Mouse (Mus musculus) stomach, postnatal 0 days (tissue): ENCODE measurements around the gene Lrrc8d. TPM values are rescaled to one million over a fixed set of nuclear protein-coding genes. Genes with fewer than 3 reads are reported as not detected.

ENCODE experiments used
- ATAC-seq: fragments of 200-750 bp; cut with Nextera tagmentation; 2 replicates; pipeline ENCODE4 v1.8.0; 2017; ENCODE audit not compliant: low FRiP score, low TSS enrichment
- DNase-seq: peaks from one replicate; pipeline ENCODE4 v3.0.0-alpha.2; 2016; ENCODE audit warnings: low spot score
- H3K27ac ChIP-seq: fragments of 300-500 bp; sonication (generic); replicated peaks from 2 replicates; pipeline ENCODE4 v1.5.1; 2014; ENCODE audit warnings: mild to moderate bottlenecking, control low read depth
- H3K27me3 ChIP-seq: fragments of 300-500 bp; sonication (generic); 2 replicates; pipeline ENCODE4 v1.6.1; 2014; ENCODE audit warnings: low read length; ENCODE audit not compliant: control insufficient read depth, insufficient read depth
- H3K36me3 ChIP-seq: fragments of 300-500 bp; sonication (generic); 2 replicates; pipeline ENCODE4 v1.6.1; 2014; ENCODE audit warnings: low read length, mixed read lengths; ENCODE audit not compliant: control insufficient read depth, insufficient read depth
- H3K4me1 ChIP-seq: fragments of 300-500 bp; sonication (generic); replicated peaks from 2 replicates; pipeline ENCODE4 v1.6.1; 2014; ENCODE audit warnings: antibody characterized with exemption; ENCODE audit not compliant: control insufficient read depth, insufficient read depth
- H3K4me2 ChIP-seq: fragments of 300-500 bp; sonication (generic); replicated peaks from 2 replicates; pipeline ENCODE4 v1.6.1; 2014; ENCODE audit warnings: low read depth, mild to moderate bottlenecking, control low read depth, moderate library complexity
- H3K4me3 ChIP-seq: fragments of 300-500 bp; sonication (generic); 2 replicates; pipeline ENCODE4 v1.5.1; 2014; ENCODE audit warnings: low read depth, low read length, control low read depth
- H3K9ac ChIP-seq: fragments of 300-500 bp; sonication (generic); 2 replicates; pipeline ENCODE4 v1.6.1; 2014; ENCODE audit warnings: mild to moderate bottlenecking, low read length, control low read depth, mixed read lengths
- H3K9me3 ChIP-seq: fragments of 300-500 bp; sonication (generic); 2 replicates; pipeline ENCODE4 v1.6.1; 2016; ENCODE audit warnings: low read length; ENCODE audit not compliant: control insufficient read depth
- CTCF ChIP-seq: IDR thresholded peaks from 2 replicates; pipeline ENCODE4 v1.5.1; 2016; ENCODE audit warnings: antibody characterized with exemption, low read depth, mild to moderate bottlenecking, moderate library complexity
- EP300 ChIP-seq: optimal IDR thresholded peaks from 2 replicates; pipeline ENCODE3; 2016; ENCODE audit warnings: antibody characterized with exemption
- WGBS: fragments of 180-500 bp; shearing (Covaris S2); extraction: QIAGEN DNeasy Blood & Tissue Kit; methylation state at CpG from one replicate; pipeline ENCODE4 v1.1.7; 2014; 5-methylcytosine and 5-hydroxymethylcytosine counted together
- polyA plus RNA-seq: library from polyadenylated mRNA; unstranded; fragments of >200 nt; fragmentation: Nextera tagmentation; extraction: Ambion mirVana; gene quantifications from 2 replicates; pipeline ENCODE4 v1.2.1, GENCODE M21; 2015

Gene Lrrc8d
- polyA plus RNA-seq, 1 experiment from 2014 or later = 10.2 TPM

- H3K9ac ChIP-seq = no peak overlapping the region
- H3K4me2 ChIP-seq = no peak overlapping the region
- H3K4me3 ChIP-seq = no peak overlapping the region
- H3K27me3 ChIP-seq = no peaks in the 10 kb centered on the region
- no peaks in the 10 kb centered on the region for H3K4me1 ChIP-seq
- no peak for ATAC-seq
- DNase-seq = no peak
- no peak overlapping the region for H3K27ac ChIP-seq
- no peaks in the 10 kb centered on the region for H3K36me3 ChIP-seq
- WGBS = 58% methylated on average over 4 of the region's 4 CpGs
- no peak for TF ChIP-seq CTCF
- H3K9me3 ChIP-seq = no peaks in the 10 kb centered on the region
Observed at GRCm38 (mm10) chr5:105849222-105849621, 149.5 kb downstream of the Lrrc8d start.

- Histone ChIP-seq H3K27me3 (no peaks in the 10 kb centered on the region), H3K9me3 (no peaks in the 10 kb centered on the region), H3K4me2 (no peak overlapping the region), H3K4me1 (no peaks in the 10 kb centered on the region), H3K27ac (no peak overlapping the region), H3K36me3 (no peaks in the 10 kb centered on the region), H3K9ac (no peak overlapping the region), H3K4me3 (no peak overlapping the region)
- ATAC-seq = no peak
- no peak for TF ChIP-seq EP300
- TF ChIP-seq CTCF = no peak
- 40% methylated on average over 3 of the region's 3 CpGs for WGBS
- no peak for DNase-seq
Observed at GRCm38 (mm10) chr5:105849643-105850042, 149.9 kb downstream of the Lrrc8d start.

- no peak for TF ChIP-seq CTCF
- TF ChIP-seq EP300 = no peak
- peaks cover 4% of the 10 kb centered on the region; the same call in 1 of the 2 replicates for H3K4me1 ChIP-seq
- ATAC-seq = no peak
Observed at GRCm38 (mm10) chr5:105853271-105853670, 153.5 kb downstream of the Lrrc8d start.

GRCm38 (mm10) chr5:105857486-105857885 lies 157.7 kb downstream of the Lrrc8d start:
- Histone ChIP-seq H3K36me3 (no peaks in the 10 kb centered on the region), H3K4me1 (peaks cover 4% of the 10 kb centered on the region; the same call in 1 of the 2 replicates), H3K9me3 (no peaks in the 10 kb centered on the region), H3K4me3 (no peak overlapping the region), H3K27me3 (no peaks in the 10 kb centered on the region), H3K9ac (no peak overlapping the region), H3K4me2 (no peak overlapping the region), H3K27ac (peak overlapping the region; percentile 69)
- TF ChIP-seq CTCF (no peak), EP300 (no peak)
- DNase-seq = no peak
- ATAC-seq = 0 out of 2 replicates have a peak, but pooled peaks have one; percentile 6
- WGBS = 51% methylated on average over 5 of the region's 5 CpGs

More at GRCm38 (mm10) chr5:105853271-105853670, 153.5 kb downstream of the Lrrc8d start:
- DNase-seq = no peak
- Histone ChIP-seq H3K9ac (no peak overlapping the region), H3K4me2 (no peak overlapping the region), H3K9me3 (no peaks in the 10 kb centered on the region), H3K27ac (no peak overlapping the region), H3K4me3 (no peak overlapping the region), H3K27me3 (no peaks in the 10 kb centered on the region), H3K36me3 (no peaks in the 10 kb centered on the region)
- WGBS = 82% methylated on average over 9 of the region's 9 CpGs

GRCm38 (mm10) chr5:105858754-105859694 lies 159.3 kb downstream of the Lrrc8d start:
- 37% methylated on average over 8 of the region's 8 CpGs for WGBS
- ATAC-seq (peak; percentile 76), DNase-seq (peak; percentile 58)
- H3K9ac ChIP-seq = no peak overlapping the region
- no peaks in the 10 kb centered on the region for H3K36me3 ChIP-seq
- H3K27me3 ChIP-seq = no peaks in the 10 kb centered on the region
- peak overlapping the region; percentile 41; the same call in 1 of the 2 replicates for H3K27ac ChIP-seq
- no peak overlapping the region for H3K4me2 ChIP-seq
- TF ChIP-seq CTCF (no peak), EP300 (no peak)
- no peak overlapping the region for H3K4me3 ChIP-seq
- peaks cover 4% of the 10 kb centered on the region; the same call in 1 of the 2 replicates for H3K4me1 ChIP-seq
- H3K9me3 ChIP-seq = no peaks in the 10 kb centered on the region
